Mouse (Mus musculus): ENCODE measurements around the gene Gm20825.
"Not testable (repeated sequence)": the region's sequence is repeated elsewhere in the genome, so short reads cannot be mapped to it uniquely, and the experiment has no call there.

The Gm20825 gene

DNA sequence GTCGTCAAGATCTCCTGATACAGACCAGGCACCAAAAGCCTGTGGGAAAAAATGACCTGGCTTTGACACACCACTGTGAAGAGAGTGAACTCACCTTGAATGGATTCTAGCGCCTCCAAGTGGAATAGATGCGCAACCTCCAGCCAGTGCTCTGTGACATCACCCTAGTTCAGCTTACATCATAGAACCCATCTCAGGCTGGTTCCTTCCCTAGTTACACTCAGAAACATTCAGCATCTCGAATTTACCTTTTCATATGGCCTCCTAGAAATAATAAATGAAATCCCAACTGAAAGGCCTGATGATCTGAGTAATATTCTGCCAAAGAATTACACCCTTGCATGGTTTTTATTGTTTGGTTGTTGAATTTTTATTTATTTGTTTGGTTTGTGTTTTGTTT, at the start of gene Gm20825:
TSS of gene Gm20825 (minus strand) at position 101 of the 400 bp plus-strand sequence.
- DNase-seq, result not testable (repeated sequence)
